Mouse (Mus musculus) heart, embryonic 14.5 days (tissue): ENCODE data around the gene Ccdc82. TPM values are rescaled to one million over a fixed set of nuclear protein-coding genes. Genes with fewer than 3 reads are reported as not detected.
A peak's percentile ranks its signal among the peaks of the same experiment; 100 is the strongest.

ENCODE experiments used
- ATAC-seq: fragments of 200-750 bp; cut with Nextera tagmentation; 2 replicates; pipeline ENCODE4 v1.8.0; 2017; ENCODE audit warnings: low read depth, moderate TSS enrichment; ENCODE audit not compliant: insufficient number of reproducible peaks, insufficient read depth, low FRiP score
- H3K27ac ChIP-seq, 2 experiments: fragments of 200-500 bp in 1 of 2; fragments of 300-500 bp in 1 of 2; sonication (generic) in 1 of 2; replicated peaks in 1 of 2; 2 replicates each; pipeline ENCODE4 v1.5.1; 2012 to 2014; ENCODE audit warnings: low read depth in 2 of 2, low read length in 2 of 2, control low read depth in 1 of 2, mild to moderate bottlenecking in 1 of 2, mixed read lengths in 1 of 2; ENCODE audit not compliant: control insufficient read depth in 1 of 2, insufficient read depth in 1 of 2
- H3K27me3 ChIP-seq: fragments of 300-500 bp; sonication (generic); 2 replicates; pipeline ENCODE4 v1.6.1; 2014; ENCODE audit warnings: mild to moderate bottlenecking, low read length, control low read depth; ENCODE audit not compliant: control insufficient read depth, insufficient read depth
- H3K36me3 ChIP-seq: fragments of 300-500 bp; sonication (generic); 2 replicates; pipeline ENCODE4 v1.6.1; 2014; ENCODE audit warnings: mild to moderate bottlenecking, control low read depth, low read length, mixed read lengths; ENCODE audit not compliant: control insufficient read depth, insufficient read depth
- H3K4me1 ChIP-seq, 2 experiments: fragments of 200-500 bp in 1 of 2; fragments of 300-500 bp in 1 of 2; sonication (generic) in 1 of 2; 2 replicates each; pipeline ENCODE4 v1.6.1; 2012 to 2014; ENCODE audit warnings: low read length in 2 of 2, control low read depth in 1 of 2, mixed read lengths in 1 of 2; ENCODE audit not compliant: control insufficient read depth in 2 of 2, insufficient read depth in 2 of 2
- H3K4me2 ChIP-seq: fragments of 300-500 bp; sonication (generic); 2 replicates; pipeline ENCODE4 v1.6.1; 2014; ENCODE audit warnings: mild to moderate bottlenecking, low read length
- H3K4me3 ChIP-seq, 2 experiments: fragments of 200-500 bp in 1 of 2; fragments of 300-500 bp in 1 of 2; sonication (generic) in 1 of 2; 2 replicates each; pipeline ENCODE4 v1.5.1; 2012 to 2014; ENCODE audit warnings: low read length in 2 of 2, mild to moderate bottlenecking in 2 of 2, control low read depth in 1 of 2, low read depth in 1 of 2, moderate library complexity in 1 of 2; ENCODE audit not compliant: control insufficient read depth in 1 of 2, insufficient read depth in 1 of 2
- H3K9ac ChIP-seq: fragments of 300-500 bp; sonication (generic); 2 replicates; pipeline ENCODE4 v1.6.1; 2014; ENCODE audit warnings: mild to moderate bottlenecking, low read length
- H3K9me3 ChIP-seq: fragments of 300-500 bp; sonication (generic); 2 replicates; pipeline ENCODE4 v1.6.1; 2016; ENCODE audit warnings: low read length, control low read depth; ENCODE audit not compliant: control insufficient read depth
- WGBS: fragments of 180-500 bp; shearing (Covaris S2); extraction: QIAGEN DNeasy Blood & Tissue Kit; methylation state at CpG from one replicate; pipeline ENCODE4 v1.1.7; 2014; 5-methylcytosine and 5-hydroxymethylcytosine counted together
- polyA plus RNA-seq: library from polyadenylated mRNA; unstranded; fragments of >200 nt; fragmentation: Nextera tagmentation; extraction: Ambion mirVana; gene quantifications from 2 replicates; pipeline ENCODE4 v1.2.1, GENCODE M21; 2014

The Ccdc82 gene
- polyA plus RNA-seq = 9.1 and 9.5 TPM in 2 replicates

- H3K27me3 ChIP-seq = no peaks in the 10 kb centered on the region
- H3K4me2 ChIP-seq = peak within 1 kb of the TSS; percentile 87
- ATAC-seq = peak; percentile 99
- H3K27ac ChIP-seq = peak within 1 kb of the TSS; percentile 85 to 93
- under 1% methylated on average over 30 of the region's 39 CpGs for WGBS
- H3K4me1 ChIP-seq = peaks cover 2 to 20% of the 10 kb centered on the region in 2 experiments; a peak in 3 of 4 replicates
- H3K36me3 ChIP-seq = no peaks in the 10 kb centered on the region
- no peaks in the 10 kb centered on the region for H3K9me3 ChIP-seq
- peak within 1 kb of the TSS; percentile 82 for H3K9ac ChIP-seq
- H3K4me3 ChIP-seq = peak within 1 kb of the TSS; percentile 67 to 97
Measured at GRCm38 (mm10) chr9:13246815-13247638, at the start of gene Ccdc82. Gene Ccdc82, plus strand, starts transcription at chr9:13246955.

GRCm38 (mm10) chr9:13200079-13200478 is 46.7 kb upstream of the Ccdc82 start:
- H3K4me2 ChIP-seq = peak overlapping the region; percentile 5; the same call in 1 of the 2 replicates
- WGBS = 11% methylated on average over 3 of the region's 3 CpGs
- 0 out of 2 replicates have a peak, but pooled peaks have one; percentile 54 for ATAC-seq

GRCm38 (mm10) chr9:13203109-13203508 is 43.6 kb upstream of the Ccdc82 start:
- no peak overlapping the region for H3K4me3 ChIP-seq
- H3K9ac ChIP-seq = no peak overlapping the region
- H3K4me1 ChIP-seq = peaks cover 2 to 13% of the 10 kb centered on the region in 2 experiments; a peak in 3 of 4 replicates
- ATAC-seq = no peak
- 82% methylated on average over 1 of the region's 1 CpGs for WGBS
- no peak overlapping the region for H3K4me2 ChIP-seq
- no peaks in the 10 kb centered on the region for H3K36me3 ChIP-seq
- H3K9me3 ChIP-seq = no peaks in the 10 kb centered on the region
- no peak overlapping the region for H3K27ac ChIP-seq
- H3K27me3 ChIP-seq = no peaks in the 10 kb centered on the region

More at GRCm38 (mm10) chr9:13200079-13200478, 46.7 kb upstream of the Ccdc82 start:
- no peak overlapping the region for H3K4me3 ChIP-seq
- no peaks in the 10 kb centered on the region for H3K36me3 ChIP-seq
- no peaks in the 10 kb centered on the region for H3K9me3 ChIP-seq
- no peaks in the 10 kb centered on the region for H3K27me3 ChIP-seq
- peak overlapping the region in 1 of 2 experiments; percentile 66; a peak in 2 of 4 replicates for H3K27ac ChIP-seq
- peaks cover 2 to 13% of the 10 kb centered on the region in 2 experiments; a peak in 3 of 4 replicates for H3K4me1 ChIP-seq
- no peak overlapping the region for H3K9ac ChIP-seq

GRCm38 (mm10) chr9:13203681-13204080 is 43.1 kb upstream of the Ccdc82 start:
- Histone ChIP-seq H3K4me2 (no peak overlapping the region), H3K4me3 (no peak overlapping the region), H3K9me3 (no peaks in the 10 kb centered on the region), H3K9ac (no peak overlapping the region), H3K27me3 (no peaks in the 10 kb centered on the region), H3K27ac (no peak overlapping the region), H3K4me1 (peaks cover 2 to 13% of the 10 kb centered on the region in 2 experiments; a peak in 3 of 4 replicates), H3K36me3 (no peaks in the 10 kb centered on the region)
- WGBS = 60% methylated on average over 5 of the region's 5 CpGs
- ATAC-seq = no peak

- no peak for ATAC-seq
- H3K4me3 ChIP-seq = no peak overlapping the region
Measured at GRCm38 (mm10) chr9:13206369-13206768, 40.4 kb upstream of the Ccdc82 start.

GRCm38 (mm10) chr9:13225872-13226271 is 20.9 kb upstream of the Ccdc82 start:
- 0 out of 2 replicates have a peak, but pooled peaks cover 6% of the 10 kb centered on the region for H3K9me3 ChIP-seq
- H3K4me3 ChIP-seq = no peak overlapping the region
- ATAC-seq = no peak
- no peak overlapping the region for H3K27ac ChIP-seq
- no peaks in the 10 kb centered on the region for H3K36me3 ChIP-seq
- WGBS = 66% methylated on average over 1 of the region's 1 CpGs
- H3K4me2 ChIP-seq = no peak overlapping the region
- H3K4me1 ChIP-seq = no peaks in the 10 kb centered on the region
- no peaks in the 10 kb centered on the region for H3K27me3 ChIP-seq
- no peak overlapping the region for H3K9ac ChIP-seq

More at GRCm38 (mm10) chr9:13206369-13206768, 40.4 kb upstream of the Ccdc82 start:
- Histone ChIP-seq H3K4me1 (no peaks in the 10 kb centered on the region), H3K36me3 (no peaks in the 10 kb centered on the region), H3K27ac (no peak overlapping the region), H3K9ac (no peak overlapping the region), H3K27me3 (no peaks in the 10 kb centered on the region), H3K4me2 (no peak overlapping the region), H3K9me3 (no peaks in the 10 kb centered on the region)
- WGBS = 57% methylated on average over 2 of the region's 2 CpGs

GRCm38 (mm10) chr9:13230553-13230952 is 16.2 kb upstream of the Ccdc82 start:
- Histone ChIP-seq H3K4me3 (no peak overlapping the region), H3K9me3 (0 out of 2 replicates have a peak, but pooled peaks cover 6% of the 10 kb centered on the region), H3K9ac (no peak overlapping the region), H3K36me3 (no peaks in the 10 kb centered on the region), H3K27me3 (no peaks in the 10 kb centered on the region), H3K4me2 (no peak overlapping the region), H3K4me1 (no peaks in the 10 kb centered on the region), H3K27ac (no peak overlapping the region)
- WGBS = 15% methylated on average over 4 of the region's 4 CpGs
- no peak for ATAC-seq
